Mouse (Mus musculus) hindbrain, embryonic 11.5 days (tissue): Measurements from ENCODE around the gene Map3k5. TPM values are rescaled to one million over a fixed set of nuclear protein-coding genes. Genes with fewer than 3 reads are reported as not detected.
"Not testable (repeated sequence)": the region's sequence is repeated elsewhere in the genome, so short reads cannot be mapped to it uniquely, and the experiment has no call there.

Experiments used
- ATAC-seq: fragments of 200-750 bp; cut with Nextera tagmentation; 2 replicates; pipeline ENCODE4 v1.8.0; 2017; ENCODE audit warnings: mild to moderate bottlenecking, moderate TSS enrichment, moderate library complexity; ENCODE audit not compliant: low FRiP score
- DNase-seq: peaks from one replicate; pipeline ENCODE4 v3.0.0-alpha.2; 2015; ENCODE audit warnings: low spot score
- H3K27ac ChIP-seq: fragments of 300-500 bp; sonication (generic); 2 replicates; pipeline ENCODE4 v1.5.1; 2014; ENCODE audit warnings: mild to moderate bottlenecking, low read depth, low read length
- H3K27me3 ChIP-seq: fragments of 300-500 bp; sonication (generic); 2 replicates; pipeline ENCODE4 v1.6.1; 2014; ENCODE audit warnings: mild to moderate bottlenecking, low read length, moderate library complexity, mixed read lengths; ENCODE audit not compliant: control insufficient read depth, insufficient read depth
- H3K36me3 ChIP-seq: fragments of 300-500 bp; sonication (generic); 2 replicates; pipeline ENCODE4 v1.6.1; 2014; ENCODE audit warnings: mild to moderate bottlenecking, low read length, moderate library complexity, mixed read lengths; ENCODE audit not compliant: control insufficient read depth, insufficient read depth
- H3K4me1 ChIP-seq: fragments of 300-500 bp; sonication (generic); replicated peaks from 2 replicates; pipeline ENCODE4 v1.6.1; 2014; ENCODE audit warnings: low read length, mixed read lengths; ENCODE audit not compliant: control insufficient read depth, insufficient read depth
- H3K4me2 ChIP-seq: fragments of 300-500 bp; sonication (generic); replicated peaks from 2 replicates; pipeline ENCODE4 v1.6.1; 2014; ENCODE audit warnings: mild to moderate bottlenecking, low read depth, low read length
- H3K4me3 ChIP-seq: fragments of 300-500 bp; sonication (generic); 2 replicates; pipeline ENCODE4 v1.5.1; 2014; ENCODE audit warnings: low read depth, low read length
- H3K9ac ChIP-seq: fragments of 300-500 bp; sonication (generic); 2 replicates; pipeline ENCODE4 v1.6.1; 2014; ENCODE audit warnings: low read depth, low read length
- H3K9me3 ChIP-seq: fragments of 300-500 bp; sonication (generic); 2 replicates; pipeline ENCODE4 v1.6.1; 2016; ENCODE audit warnings: low read length; ENCODE audit not compliant: control insufficient read depth
- WGBS: fragments of 180-500 bp; shearing (Covaris S2); extraction: QIAGEN DNeasy Blood & Tissue Kit; methylation state at CpG from one replicate; pipeline ENCODE4 v1.1.7; 2014; 5-methylcytosine and 5-hydroxymethylcytosine counted together
- polyA plus RNA-seq: library from polyadenylated mRNA; unstranded; fragments of >200 nt; fragmentation: Nextera tagmentation; extraction: Ambion mirVana; gene quantifications from 2 replicates; pipeline ENCODE4 v1.2.1, GENCODE M21; 2014

Gene Map3k5
- polyA plus RNA-seq, 1 experiment from 2014 or later = 0.66 TPM

- no peak for DNase-seq
- no peak overlapping the region for H3K9ac ChIP-seq
- H3K4me1 ChIP-seq = no peaks in the 10 kb centered on the region
- H3K4me2 ChIP-seq = no peak overlapping the region
- no peak for ATAC-seq
- H3K27me3 ChIP-seq = no peaks in the 10 kb centered on the region
- H3K36me3 ChIP-seq = no peaks in the 10 kb centered on the region
- H3K4me3 ChIP-seq = no peak overlapping the region
- 78% methylated on average over 1 of the region's 1 CpGs for WGBS
- H3K9me3 ChIP-seq = no peaks in the 10 kb centered on the region
- no peak overlapping the region for H3K27ac ChIP-seq
These were observed 28.9 kb downstream of the Map3k5 start for GRCm38 (mm10) chr10:19963206-19963605.

- ATAC-seq = no peak
- no peak overlapping the region for H3K4me3 ChIP-seq
- H3K27ac ChIP-seq = no peak overlapping the region
- no peak overlapping the region for H3K4me2 ChIP-seq
- no peaks in the 10 kb centered on the region for H3K4me1 ChIP-seq
- WGBS = 85% methylated on average over 4 of the region's 4 CpGs
- no peak for DNase-seq
- H3K36me3 ChIP-seq = no peaks in the 10 kb centered on the region
- no peak overlapping the region for H3K9ac ChIP-seq
- H3K9me3 ChIP-seq = no peaks in the 10 kb centered on the region
- H3K27me3 ChIP-seq = no peaks in the 10 kb centered on the region
These were observed 29.8 kb downstream of the Map3k5 start for GRCm38 (mm10) chr10:19964105-19964504.

- WGBS = 85% methylated on average over 6 of the region's 6 CpGs
- ATAC-seq (no peak), DNase-seq (no peak)
- Histone ChIP-seq H3K4me1 (no peaks in the 10 kb centered on the region), H3K9ac (no peak overlapping the region), H3K9me3 (no peaks in the 10 kb centered on the region), H3K27me3 (no peaks in the 10 kb centered on the region), H3K4me2 (no peak overlapping the region), H3K27ac (no peak overlapping the region), H3K4me3 (no peak overlapping the region), H3K36me3 (no peaks in the 10 kb centered on the region)
These were observed 32.3 kb downstream of the Map3k5 start for GRCm38 (mm10) chr10:19966597-19966996.

- no peak for ATAC-seq
- no peak for DNase-seq
- Histone ChIP-seq H3K4me3 (no peak overlapping the region), H3K36me3 (no peaks in the 10 kb centered on the region), H3K27ac (no peak overlapping the region), H3K27me3 (no peaks in the 10 kb centered on the region), H3K4me1 (no peaks in the 10 kb centered on the region), H3K9me3 (no peaks in the 10 kb centered on the region), H3K9ac (no peak overlapping the region), H3K4me2 (no peak overlapping the region)
- WGBS = 86% methylated on average over 8 of the region's 8 CpGs
These were observed 34.2 kb downstream of the Map3k5 start for GRCm38 (mm10) chr10:19968445-19968844.

DNA sequence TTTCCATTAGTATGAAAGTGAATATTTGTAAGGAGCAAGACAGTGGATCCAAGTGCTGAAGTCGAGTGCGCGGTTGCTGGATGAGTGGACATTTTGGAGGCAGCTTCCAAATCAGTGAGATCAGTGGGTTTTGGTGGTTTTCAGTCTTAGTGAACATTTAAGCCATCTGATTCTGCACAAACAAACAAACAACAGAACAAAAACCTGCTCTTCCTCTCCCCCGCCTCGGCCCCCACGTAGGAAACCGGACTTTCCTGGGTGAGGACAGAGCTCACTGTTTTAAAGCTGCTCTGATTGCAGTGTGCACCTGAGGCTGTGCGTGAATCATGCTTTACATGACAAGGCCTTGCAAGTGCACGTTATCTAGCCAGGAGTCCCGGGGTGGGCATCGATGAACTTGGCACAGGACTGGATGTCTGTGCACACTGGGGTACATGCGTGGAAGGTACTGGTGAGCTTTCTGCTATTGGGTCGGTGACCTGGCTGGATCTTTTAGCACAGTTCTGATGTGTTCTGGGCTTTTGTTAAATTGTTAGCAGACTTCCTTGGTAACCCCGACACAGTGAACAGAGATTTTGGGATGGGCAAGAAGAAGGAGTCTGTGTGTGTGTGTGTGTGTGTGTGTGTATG is 35.7 kb downstream of the Map3k5 start:
- DNase-seq (no peak), ATAC-seq (no peak)
- no peaks in the 10 kb centered on the region for H3K36me3 ChIP-seq
- H3K27ac ChIP-seq = no peak overlapping the region
- H3K4me2 ChIP-seq = no peak overlapping the region
- 89% methylated on average over 14 of the region's 14 CpGs for WGBS
- no peaks in the 10 kb centered on the region for H3K9me3 ChIP-seq
- no peaks in the 10 kb centered on the region for H3K27me3 ChIP-seq
- no peak overlapping the region for H3K4me3 ChIP-seq
- H3K4me1 ChIP-seq = no peaks in the 10 kb centered on the region
- no peak overlapping the region for H3K9ac ChIP-seq

GRCm38 (mm10) chr10:19971491-19971890 is 37.2 kb downstream of the Map3k5 start:
- H3K27ac ChIP-seq, H3K4me3 ChIP-seq, H3K27me3 ChIP-seq, H3K9me3 ChIP-seq, DNase-seq, H3K36me3 ChIP-seq, H3K9ac ChIP-seq, ATAC-seq, H3K4me1 ChIP-seq, H3K4me2 ChIP-seq: not testable (repeated sequence)
- WGBS = 87% methylated on average over 6 of the region's 7 CpGs

GRCm38 (mm10) chr10:19973321-19974108 is 39.2 kb downstream of the Map3k5 start:
- Histone ChIP-seq H3K4me3 (no peak overlapping the region), H3K27ac (no peak overlapping the region), H3K27me3 (no peaks in the 10 kb centered on the region), H3K36me3 (no peaks in the 10 kb centered on the region), H3K9me3 (no peaks in the 10 kb centered on the region), H3K4me1 (no peaks in the 10 kb centered on the region), H3K9ac (no peak overlapping the region), H3K4me2 (no peak overlapping the region)
- DNase-seq (no peak), ATAC-seq (no peak)
- 93% methylated on average over 12 of the region's 12 CpGs for WGBS

GRCm38 (mm10) chr10:19977557-19977956 is 43.3 kb downstream of the Map3k5 start:
- WGBS = 81% methylated on average over 3 of the region's 3 CpGs
- H3K4me1 ChIP-seq = no peaks in the 10 kb centered on the region
- no peak overlapping the region for H3K9ac ChIP-seq
- H3K4me2 ChIP-seq = no peak overlapping the region
- no peaks in the 10 kb centered on the region for H3K27me3 ChIP-seq
- no peaks in the 10 kb centered on the region for H3K9me3 ChIP-seq
- no peak overlapping the region for H3K4me3 ChIP-seq
- no peaks in the 10 kb centered on the region for H3K36me3 ChIP-seq
- H3K27ac ChIP-seq = no peak overlapping the region
- DNase-seq = no peak
- ATAC-seq = no peak

DNA sequence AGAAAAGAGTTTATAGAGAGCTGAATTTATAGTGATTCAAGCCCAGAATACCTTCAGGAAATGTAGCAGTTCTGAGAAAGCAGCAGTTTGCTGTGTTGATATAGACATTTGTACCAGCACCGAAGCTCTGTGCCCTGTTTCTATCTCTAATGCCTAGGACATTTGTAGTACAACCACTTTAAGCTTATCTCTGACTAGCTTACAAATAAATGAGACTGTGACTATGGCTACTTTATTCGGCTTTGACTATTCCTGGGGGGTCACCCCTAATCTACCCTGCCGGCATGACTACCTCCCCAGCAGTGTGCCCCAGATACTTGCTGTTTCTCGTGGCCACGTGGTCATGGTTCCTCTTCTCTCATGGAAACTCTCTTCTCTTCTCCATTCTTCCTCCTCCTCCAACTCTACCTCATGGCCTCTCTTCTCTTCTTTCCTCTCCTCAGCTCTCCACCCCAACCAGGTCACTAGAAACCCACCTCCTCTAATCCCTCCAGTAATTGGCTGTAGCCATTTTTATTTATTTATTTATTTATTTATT is 44.5 kb downstream of the Map3k5 start:
- 98% methylated on average over 5 of the region's 5 CpGs for whole genome bisulfite sequencing
- Histone ChIP-seq H3K4me2 (no peak overlapping the region), H3K9me3 (no peaks in the 10 kb centered on the region), H3K27me3 (no peaks in the 10 kb centered on the region), H3K9ac (no peak overlapping the region), H3K4me1 (no peaks in the 10 kb centered on the region), H3K27ac (no peak overlapping the region), H3K36me3 (no peaks in the 10 kb centered on the region), H3K4me3 (no peak overlapping the region)
- ATAC-seq = no peak
- DNase-seq = no peak
